In genomic region chr3:108787754-108788454, GRCm38 (mm10) we compare ENCODE assay signal across 19 mouse cellular contexts. TPM values are rescaled to one million over a fixed set of nuclear protein-coding genes. Genes with fewer than 3 reads are reported as not detected.
DNase-seq lines count a peak whose midpoint lies in the region; ATAC-seq and TF ChIP-seq lines count a peak whose summit lies in the region.
"Had no signal": no experiment of that assay in that cellular context is flagged by ENCODE, and none has a peak within 500 bp of the region (broad histone marks: within the 10 kb centered on the region; RNA-seq: fewer than 3 reads in every experiment).

No protein-coding gene starts in this region.

- peaks cover 0 to 4% of the 10 kb centered on the region in 2 experiments; a peak in 2 of 4 replicates for H3K4me1 ChIP-seq in liver, embryonic 14.5 days (replicated peaks; ENCODE audit: control insufficient read depth in 2 of 2, insufficient read depth in 2 of 2, low read length in 1 of 2)
- H3K4me1 ChIP-seq in liver, embryonic 12.5 days = peaks cover 3% of the 10 kb centered on the region; the same call in 1 of the 2 replicates

- H3K4me2 ChIP-seq in liver, embryonic 14.5 days (ENCODE audit: low read depth) = no peak overlapping the region
- no peak overlapping the region for H3K4me2 ChIP-seq in liver, embryonic 12.5 days
- H3K4me2 ChIP-seq: embryonic facial prominence, embryonic 13.5 days; heart, embryonic 11.5 days; hindbrain, embryonic 14.5 days had no signal

- peak; percentile 13; the same call in 1 of the 2 replicates for ATAC-seq in liver, embryonic 14.5 days (ENCODE audit: insufficient read depth)
- no peak for ATAC-seq in liver, embryonic 12.5 days
- ATAC-seq in inflammation-experienced regulatory T-cells, adult 6 months = peak; percentile 67
- ATAC-seq in megakaryocyte, adult 5-6 weeks (ENCODE audit: poor library complexity, severe bottlenecking) = peak; percentile 35; the same call in 1 of the 2 replicates
- ATAC-seq in granulocyte monocyte progenitor cell, adult 5-6 weeks (replicated peaks; ENCODE audit: poor library complexity, severe bottlenecking) = no peak
- ATAC-seq: forebrain, embryonic 14.5 days had no signal

- no peak overlapping the region for H3K9ac ChIP-seq in liver, embryonic 14.5 days (replicated peaks)
- no peak overlapping the region for H3K9ac ChIP-seq in liver, embryonic 12.5 days
- H3K9ac ChIP-seq: embryonic facial prominence, embryonic 13.5 days; hindbrain, embryonic 14.5 days had no signal

- H3K27ac ChIP-seq in liver, embryonic 14.5 days = no peak overlapping the region
- H3K27ac ChIP-seq in liver, embryonic 12.5 days = no peak overlapping the region
- H3K27ac ChIP-seq: embryonic facial prominence, embryonic 13.5 days; hindbrain, embryonic 14.5 days; left cerebral cortex, adult 2 months had no signal

- WGBS in liver, embryonic 14.5 days (ENCODE audit: insufficient replicate concordance) = 38% methylated on average over 12 of the region's 12 CpGs
- WGBS in liver, embryonic 12.5 days (ENCODE audit: insufficient replicate concordance) = 49% methylated on average over 12 of the region's 12 CpGs

- intact Hi-C loops in heart, postnatal 25 days (cut with DNase I) = no loop called here

- no peaks in the 10 kb centered on the region for H3K9me3 ChIP-seq in liver, embryonic 14.5 days (ENCODE audit: control insufficient read depth, low read length)
- no peaks in the 10 kb centered on the region for H3K9me3 ChIP-seq in liver, embryonic 12.5 days (replicated peaks)

- no peaks in the 10 kb centered on the region for H3K27me3 ChIP-seq in liver, embryonic 14.5 days (ENCODE audit: control insufficient read depth, insufficient read depth, low read length)
- no peaks in the 10 kb centered on the region for H3K27me3 ChIP-seq in liver, embryonic 12.5 days (replicated peaks)
- H3K27me3 ChIP-seq: embryonic facial prominence, embryonic 13.5 days had no signal

- H3K36me3 ChIP-seq in liver, embryonic 14.5 days (replicated peaks; ENCODE audit: control insufficient read depth, insufficient read depth, low read depth) = peaks cover 3% of the 10 kb centered on the region; the same call in 1 of the 2 replicates
- H3K36me3 ChIP-seq in liver, embryonic 12.5 days = peaks cover 10% of the 10 kb centered on the region

- H3K4me3 ChIP-seq in liver, embryonic 14.5 days (ENCODE audit: insufficient read depth in 1 of 2, low read depth in 2 of 2, low read length in 2 of 2) = no peak overlapping the region
- H3K4me3 ChIP-seq in liver, embryonic 12.5 days = no peak overlapping the region
- H3K4me3 ChIP-seq: embryonic facial prominence, embryonic 13.5 days; left cerebral cortex, adult 2 months had no signal

- TF ChIP-seq EP300 in liver, embryonic 14.5 days (IDR thresholded peaks at IDR 0.05; ENCODE audit: low read depth) = no peak

- no peak for TF ChIP-seq CTCF in liver, embryonic 14.5 days (IDR thresholded peaks at IDR 0.05; ENCODE audit: low read depth)

- no peak for DNase-seq in liver, embryonic 14.5 days (ENCODE audit: low read depth in 3 of 3, low spot score in 3 of 3)
- DNase-seq in NIH3T3 (ENCODE audit: low read depth) = peak; percentile 38
- no peak for DNase-seq in heart, postnatal 25 days (ENCODE audit: low spot score)
- DNase-seq in right cerebral cortex, adult 2 months (ENCODE audit: low spot score in 2 of 2) = no peak
- DNase-seq: cerebellum, postnatal 10 days; lung, postnatal 10 days; thymus, postnatal 36 days had no signal

RNA-seq across cellular contexts. Expression of gene Aknad1, which starts 48.4 kb away (rescaled TPM):
- polyA plus RNA-seq in liver, embryonic 14.5 days (2012; rRNA removed) = 0.70 and 0.88 TPM in 2 replicates
- 0.30 and 0.53 TPM in 2 replicates for polyA plus RNA-seq in liver, embryonic 14.5 days (2014; fragmentation: Nextera tagmentation; extraction: Ambion mirVana)
- polyA plus RNA-seq in liver, embryonic 12.5 days (2016; fragmentation: Nextera tagmentation; extraction: Ambion mirVana) = 0.24 and 0.37 TPM in 2 replicates
- not detected for polyA plus RNA-seq in inflammation-experienced regulatory T-cells, adult 6 months (2017; shearing (Covaris generic))
- total RNA-seq in megakaryocyte, adult 5-6 weeks (2015) = 0.07 TPM in 1 of 2 replicates, not detected in the other
- 0.26 TPM in 1 of 2 replicates, not detected in the other for total RNA-seq in megakaryocyte, adult 5-6 weeks (2017)
- not detected in 2 replicates for total RNA-seq in granulocyte monocyte progenitor cell, adult 5-6 weeks (2014; fragmentation: Nextera tagmentation)
- total RNA-seq in granulocyte monocyte progenitor cell, adult 5-6 weeks (2017) = not detected in 2 replicates
- total RNA-seq in heart, postnatal 25 days (2021) = not detected
- total RNA-seq: adrenal gland, adult 18-20 months; left cerebral cortex, adult 2 months; monocyte, adult 5-6 weeks; neutrophil, adult 5-6 weeks had no signal
- polyA plus RNA-seq: forebrain, embryonic 14.5 days; heart, embryonic 11.5 days; hindbrain, embryonic 14.5 days had no signal

RNA-seq across cellular contexts. Expression of gene Stxbp3, which starts 52.4 kb away (rescaled TPM):
- polyA plus RNA-seq in liver, embryonic 14.5 days (2012; rRNA removed) = 5.9 and 11.6 TPM in 2 replicates
- polyA plus RNA-seq in liver, embryonic 14.5 days (2014; fragmentation: Nextera tagmentation; extraction: Ambion mirVana) = 16.5 and 18.9 TPM in 2 replicates
- polyA plus RNA-seq in liver, embryonic 12.5 days (2016; fragmentation: Nextera tagmentation; extraction: Ambion mirVana) = 21.1 and 24.3 TPM in 2 replicates
- 10 to 100 TPM; 72.7 to 91.3 (median 78.2) TPM for polyA plus RNA-seq in inflammation-experienced regulatory T-cells, adult 6 months (2017; shearing (Covaris generic))
- total RNA-seq in megakaryocyte, adult 5-6 weeks (2015) = 58.2 and 59.6 TPM in 2 replicates
- total RNA-seq in megakaryocyte, adult 5-6 weeks (2017) = 50.4 and 51.9 TPM in 2 replicates
- total RNA-seq in granulocyte monocyte progenitor cell, adult 5-6 weeks (2014; fragmentation: Nextera tagmentation) = 23.5 and 28.7 TPM in 2 replicates
- total RNA-seq in granulocyte monocyte progenitor cell, adult 5-6 weeks (2017) = 21.6 and 26.2 TPM in 2 replicates
- 10 to 100 TPM; 23.4 to 23.9 TPM for total RNA-seq in heart, postnatal 25 days (2021)

Comparison
In these comparisons a context has a peak if more than half of its experiments do, and no peak if none do; other contexts are left out.
1. ATAC-seq: peak in liver, embryonic 14.5 days (single experiment), inflammation-experienced regulatory T-cells, adult 6 months (single experiment) and megakaryocyte, adult 5-6 weeks (single experiment); none in liver, embryonic 12.5 days (single experiment) and granulocyte monocyte progenitor cell, adult 5-6 weeks (single experiment).